Mouse (Mus musculus) cortical plate, adult 2 months (tissue): Measurements from ENCODE around the gene Peli2.

Experiments
- CTCF ChIP-seq: fragments of 200-500 bp; IDR thresholded peaks from 2 replicates; pipeline ENCODE4 v1.5.1; 2011; ENCODE audit warnings: mild to moderate bottlenecking, control low read depth, low read length; ENCODE audit not compliant: insufficient read depth; ENCODE audit errors: extremely low read depth
- POLR2A ChIP-seq: fragments of 200-500 bp; IDR thresholded peaks from 2 replicates; pipeline ENCODE4 v1.6.1; 2011; ENCODE audit warnings: mild to moderate bottlenecking, low read length, control low read depth; ENCODE audit not compliant: insufficient read depth; ENCODE audit errors: extremely low read depth

DNA sequence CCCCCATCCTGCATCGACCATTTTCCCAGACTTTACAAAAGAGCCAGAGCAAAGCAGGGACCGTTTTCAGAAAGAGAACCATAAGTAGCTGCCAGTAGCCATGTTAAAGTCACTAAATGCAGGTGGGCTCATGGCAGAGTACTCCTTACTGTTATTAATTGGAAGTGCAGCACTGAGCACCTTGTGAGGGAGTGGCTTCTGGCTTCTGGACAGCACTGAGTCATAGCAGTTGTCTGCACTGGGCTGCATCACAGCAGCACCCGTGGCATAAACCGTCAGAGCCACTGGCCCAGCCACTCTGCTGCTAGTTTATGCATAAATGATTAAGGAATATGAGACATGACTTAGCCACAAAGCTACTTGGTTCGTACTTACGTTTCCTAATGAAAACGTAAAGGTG, 120.7 kb downstream of the Peli2 start:
- TF ChIP-seq CTCF (no peak), POLR2A (no peak)
